Mouse (Mus musculus) liver, adult 2 months (tissue): Measurements from ENCODE around the gene Ccdc113.

ENCODE experiments used
- CTCF ChIP-seq: fragments of 200-500 bp; IDR thresholded peaks from 2 replicates; pipeline ENCODE4 v1.5.1; 2011; ENCODE audit warnings: low read depth, low read length, control low read depth
- POLR2A ChIP-seq: fragments of 200-500 bp; IDR thresholded peaks from 2 replicates; pipeline ENCODE4 v1.6.1; 2011; ENCODE audit warnings: low read length, control low read depth; ENCODE audit not compliant: insufficient read depth; ENCODE audit errors: extremely low read depth

DNA sequence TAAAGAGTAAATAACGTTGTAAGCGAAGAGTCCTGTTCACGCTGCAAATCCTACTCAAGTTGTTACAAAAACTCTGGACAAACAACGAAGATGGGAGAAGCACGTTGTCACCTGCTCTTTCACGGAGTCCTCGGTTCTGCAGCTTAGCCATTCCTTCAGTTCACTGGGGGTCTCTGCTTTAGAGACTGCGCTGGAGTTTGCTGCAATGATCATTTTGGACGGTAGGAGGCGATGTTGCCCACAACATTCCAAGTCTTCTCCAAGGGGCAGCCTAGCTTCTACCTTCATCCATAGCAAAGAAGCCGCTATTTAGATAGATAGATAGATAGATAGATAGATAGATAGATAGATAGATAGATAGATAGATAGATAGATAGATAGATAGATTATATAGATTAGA lies 66.0 kb downstream of the Ccdc113 start:
- TF ChIP-seq CTCF, result peak; percentile 61
- no peak for TF ChIP-seq POLR2A
